Mouse (Mus musculus) heart, embryonic 13.5 days (tissue): ENCODE data around the gene Cds2. TPM values are rescaled to one million over a fixed set of nuclear protein-coding genes. Genes with fewer than 3 reads are reported as not detected.
A peak's percentile ranks its signal among the peaks of the same experiment; 100 is the strongest.

ENCODE experiments used
- ATAC-seq: fragments of 200-750 bp; cut with Nextera tagmentation; 2 replicates; pipeline ENCODE4 v1.8.0; 2017; ENCODE audit warnings: moderate TSS enrichment; ENCODE audit not compliant: insufficient number of reproducible peaks, low FRiP score, low TSS enrichment; ENCODE audit errors: extremely low read depth
- H3K27ac ChIP-seq: fragments of 300-500 bp; sonication (generic); replicated peaks from 2 replicates; pipeline ENCODE4 v1.5.1; 2015; ENCODE audit warnings: moderate library complexity, mild to moderate bottlenecking, inconsistent platforms
- H3K27me3 ChIP-seq: fragments of 300-500 bp; sonication (generic); replicated peaks from 2 replicates; pipeline ENCODE4 v1.6.1; 2015; ENCODE audit warnings: mild to moderate bottlenecking, inconsistent platforms
- H3K36me3 ChIP-seq: fragments of 300-500 bp; sonication (generic); 2 replicates; pipeline ENCODE4 v1.6.1; 2015; ENCODE audit warnings: mild to moderate bottlenecking, inconsistent platforms
- H3K4me1 ChIP-seq: fragments of 300-500 bp; sonication (generic); 2 replicates; pipeline ENCODE4 v1.6.1; 2015; ENCODE audit warnings: inconsistent platforms
- H3K4me2 ChIP-seq: fragments of 300-500 bp; sonication (generic); 2 replicates; pipeline ENCODE4 v1.6.1; 2015; ENCODE audit warnings: inconsistent platforms, mild to moderate bottlenecking, moderate library complexity
- H3K4me3 ChIP-seq: fragments of 300-500 bp; sonication (generic); 2 replicates; pipeline ENCODE4 v1.5.1; 2015; ENCODE audit warnings: moderate library complexity, mild to moderate bottlenecking, inconsistent platforms
- H3K9ac ChIP-seq: fragments of 300-500 bp; sonication (generic); 2 replicates; pipeline ENCODE4 v1.6.1; 2015; ENCODE audit warnings: inconsistent platforms, mild to moderate bottlenecking, moderate library complexity
- H3K9me3 ChIP-seq: fragments of 300-500 bp; sonication (generic); 2 replicates; pipeline ENCODE4 v1.6.1; 2016; ENCODE audit warnings: inconsistent platforms
- WGBS: fragments of 180-500 bp; shearing (Covaris S2); methylation state at CpG from one replicate; pipeline ENCODE4 v1.1.7; 2015; ENCODE audit warnings: mixed read lengths; 5-methylcytosine and 5-hydroxymethylcytosine counted together
- polyA plus RNA-seq: library from polyadenylated mRNA; unstranded; fragments of >200 nt; fragmentation: Nextera tagmentation; extraction: Ambion mirVana; gene quantifications from 2 replicates; pipeline ENCODE4 v1.2.1, GENCODE M21; 2015

The Cds2 gene
- polyA plus RNA-seq, 1 experiment from 2014 or later = 15.4 TPM

DNA sequence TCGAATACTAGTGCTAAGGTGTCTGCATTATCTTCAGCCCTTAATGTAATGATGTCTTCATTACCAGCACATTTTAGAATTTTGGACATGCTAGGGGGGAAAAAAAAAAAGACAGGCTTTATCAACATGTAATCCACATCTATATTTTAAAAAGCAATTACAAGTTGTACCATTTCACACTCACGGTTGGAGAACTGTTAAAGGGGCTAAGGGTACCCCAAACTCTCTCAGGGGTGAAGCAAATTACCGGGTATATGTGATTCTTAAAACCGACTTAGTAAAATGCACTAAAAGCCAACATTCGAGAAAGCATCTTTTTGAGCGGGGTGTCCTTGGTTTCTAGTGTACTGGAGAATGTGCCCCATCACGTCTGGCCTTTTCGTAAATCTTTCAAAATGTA is 11.0 kb upstream of the Cds2 start:
- Histone ChIP-seq H3K27me3 (no peaks in the 10 kb centered on the region), H3K9me3 (no peaks in the 10 kb centered on the region), H3K4me3 (peak overlapping the region; percentile 79), H3K4me2 (peak overlapping the region; percentile 88), H3K27ac (peak overlapping the region; percentile 90; the same call in 1 of the 2 replicates), H3K9ac (peak overlapping the region; percentile 87), H3K36me3 (peaks cover 34% of the 10 kb centered on the region), H3K4me1 (peaks cover 51% of the 10 kb centered on the region)
- no peak for ATAC-seq
- 9% methylated on average over 8 of the region's 8 CpGs for WGBS

GRCm38 (mm10) chr2:132252542-132253528 is 10.1 kb upstream of the Cds2 start, which contains the start of gene Pcna:
Gene Pcna, minus strand, starts transcription at chr2:132253314.
- Histone ChIP-seq H3K9me3 (no peaks in the 10 kb centered on the region), H3K36me3 (peaks cover 37% of the 10 kb centered on the region), H3K27ac (peak within 1 kb of the TSS; percentile 90), H3K4me1 (peaks cover 48% of the 10 kb centered on the region), H3K9ac (peak within 1 kb of the TSS; percentile 87), H3K27me3 (no peaks in the 10 kb centered on the region), H3K4me2 (peak within 1 kb of the TSS; percentile 88), H3K4me3 (peak within 1 kb of the TSS; percentile 79)
- peak; percentile 98 for ATAC-seq
- WGBS = under 1% methylated on average over 76 of the region's 79 CpGs

GRCm38 (mm10) chr2:132253603-132254002 is 9.3 kb upstream of the Cds2 start:
- Histone ChIP-seq H3K27me3 (no peaks in the 10 kb centered on the region), H3K4me3 (peak overlapping the region; percentile 79), H3K27ac (peak overlapping the region; percentile 90), H3K9ac (peak overlapping the region; percentile 82), H3K4me2 (peak overlapping the region; percentile 73), H3K36me3 (peaks cover 29% of the 10 kb centered on the region), H3K4me1 (peaks cover 41% of the 10 kb centered on the region), H3K9me3 (no peaks in the 10 kb centered on the region)
- 3% methylated on average over 7 of the region's 7 CpGs for WGBS
- ATAC-seq = no peak

DNA sequence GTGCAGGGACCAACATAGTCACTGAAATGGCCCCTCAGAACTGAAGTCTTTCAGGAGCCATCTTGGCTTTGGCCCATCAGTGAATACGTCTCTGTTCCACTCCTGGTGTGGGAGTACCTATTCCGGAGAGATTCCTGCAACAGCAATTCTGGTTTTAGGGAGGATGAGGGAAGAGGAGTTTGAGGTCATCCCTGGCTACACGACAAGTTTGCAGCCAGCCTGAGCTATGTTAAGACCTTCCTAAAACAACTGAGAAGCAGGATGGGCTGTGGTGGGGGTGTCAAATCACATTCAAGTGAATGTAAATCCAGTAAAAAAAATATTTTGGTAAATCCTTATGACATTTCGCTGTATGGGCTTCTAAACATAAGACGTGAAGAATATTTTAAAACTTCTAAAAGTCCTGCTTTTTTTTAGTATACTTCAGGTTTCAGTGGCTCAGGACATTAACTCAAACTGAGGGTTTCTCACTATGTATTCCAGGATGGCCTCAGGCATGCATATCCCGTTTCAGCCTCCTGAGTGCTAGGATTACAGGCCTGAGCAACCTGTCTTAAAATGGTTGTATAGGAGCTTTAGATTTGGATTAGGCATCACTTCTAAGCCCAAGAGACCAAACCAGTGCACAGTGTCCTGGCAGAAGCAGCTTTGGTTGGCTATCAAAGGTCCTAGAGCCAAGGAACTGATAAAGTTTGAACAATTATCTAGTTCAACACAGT is 5.4 kb upstream of the Cds2 start:
- Histone ChIP-seq H3K27ac (no peak overlapping the region), H3K4me3 (no peak overlapping the region), H3K4me2 (no peak overlapping the region), H3K9ac (no peak overlapping the region), H3K4me1 (peaks cover 11% of the 10 kb centered on the region), H3K36me3 (0 out of 2 replicates have a peak, but pooled peaks cover 3% of the 10 kb centered on the region), H3K9me3 (no peaks in the 10 kb centered on the region), H3K27me3 (no peaks in the 10 kb centered on the region)
- no peak for ATAC-seq
- WGBS = 82% methylated on average over 6 of the region's 6 CpGs

DNA sequence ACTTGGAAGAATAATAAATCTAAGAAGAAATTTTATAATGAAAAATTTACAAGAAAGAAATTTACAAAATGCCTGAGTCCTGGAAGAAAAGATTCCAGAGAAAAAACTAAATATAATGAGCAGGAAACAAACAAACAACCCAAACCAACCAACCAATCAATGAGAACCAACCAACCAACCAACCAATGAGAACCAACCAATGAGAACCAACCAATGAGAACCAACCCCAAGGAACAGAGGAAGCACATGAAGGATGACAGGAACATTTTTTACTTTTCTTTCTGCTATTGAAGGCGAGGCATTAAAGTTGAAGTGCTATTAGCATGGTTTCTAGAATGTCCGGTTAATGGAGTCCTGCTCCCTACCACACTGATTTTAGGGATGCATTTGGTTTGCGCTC is 2.3 kb upstream of the Cds2 start:
- H3K27me3 ChIP-seq = no peaks in the 10 kb centered on the region
- no peak overlapping the region for H3K27ac ChIP-seq
- no peak overlapping the region for H3K9ac ChIP-seq
- H3K4me1 ChIP-seq = peaks cover 20% of the 10 kb centered on the region
- 0 out of 2 replicates have a peak, but pooled peaks cover 3% of the 10 kb centered on the region for H3K36me3 ChIP-seq
- no peak overlapping the region for H3K4me2 ChIP-seq
- 85% methylated on average over 3 of the region's 3 CpGs for WGBS
- ATAC-seq = no peak
- H3K9me3 ChIP-seq = no peaks in the 10 kb centered on the region
- H3K4me3 ChIP-seq = no peak overlapping the region

GRCm38 (mm10) chr2:132262175-132262574 is 773 bp upstream of the Cds2 start:
- peak overlapping the region; percentile 67; the same call in 1 of the 2 replicates for H3K4me2 ChIP-seq
- H3K36me3 ChIP-seq = 0 out of 2 replicates have a peak, but pooled peaks cover under 1% of the 10 kb centered on the region
- H3K9ac ChIP-seq = no peak overlapping the region
- no peak for ATAC-seq
- H3K9me3 ChIP-seq = no peaks in the 10 kb centered on the region
- 69% methylated on average over 6 of the region's 6 CpGs for WGBS
- H3K27ac ChIP-seq = no peak overlapping the region
- H3K4me3 ChIP-seq = no peak overlapping the region
- H3K27me3 ChIP-seq = no peaks in the 10 kb centered on the region
- H3K4me1 ChIP-seq = peaks cover 29% of the 10 kb centered on the region

- Histone ChIP-seq H3K4me2 (peak overlapping the region; percentile 78), H3K4me1 (peaks cover 29% of the 10 kb centered on the region), H3K27me3 (no peaks in the 10 kb centered on the region), H3K4me3 (peak overlapping the region; percentile 92), H3K9ac (peak overlapping the region; percentile 95), H3K27ac (peak overlapping the region; percentile 82), H3K9me3 (no peaks in the 10 kb centered on the region), H3K36me3 (no peaks in the 10 kb centered on the region)
- 2% methylated on average over 47 of the region's 47 CpGs for WGBS
- no peak; the same call in 1 of the 2 replicates for ATAC-seq
Measured at GRCm38 (mm10) chr2:132263421-132264265, 695 bp downstream of the Cds2 start.

- H3K27ac ChIP-seq = 0 out of 2 replicates have a peak overlapping the region, but pooled peaks have one; percentile 12
- peak overlapping the region; percentile 92 for H3K4me3 ChIP-seq
- no peaks in the 10 kb centered on the region for H3K36me3 ChIP-seq
- H3K9ac ChIP-seq = peak overlapping the region; percentile 95
- no peaks in the 10 kb centered on the region for H3K27me3 ChIP-seq
- 24% methylated on average over 6 of the region's 6 CpGs for WGBS
- ATAC-seq = no peak
- H3K9me3 ChIP-seq = no peaks in the 10 kb centered on the region
- H3K4me2 ChIP-seq = peak overlapping the region; percentile 78
- H3K4me1 ChIP-seq = peaks cover 34% of the 10 kb centered on the region
Measured at GRCm38 (mm10) chr2:132264266-132264710, 1.3 kb downstream of the Cds2 start.

GRCm38 (mm10) chr2:132265196-132265595 is 2.2 kb downstream of the Cds2 start:
- Histone ChIP-seq H3K4me2 (no peak overlapping the region), H3K9me3 (no peaks in the 10 kb centered on the region), H3K4me3 (no peak overlapping the region), H3K27me3 (no peaks in the 10 kb centered on the region), H3K36me3 (no peaks in the 10 kb centered on the region), H3K4me1 (peaks cover 43% of the 10 kb centered on the region), H3K9ac (no peak overlapping the region), H3K27ac (no peak overlapping the region)
- ATAC-seq = no peak
- 80% methylated on average over 9 of the region's 9 CpGs for WGBS

- ATAC-seq = no peak
- no peak overlapping the region for H3K4me3 ChIP-seq
- H3K27me3 ChIP-seq = no peaks in the 10 kb centered on the region
- peaks cover 52% of the 10 kb centered on the region for H3K4me1 ChIP-seq
- no peak overlapping the region for H3K9ac ChIP-seq
- no peak overlapping the region for H3K4me2 ChIP-seq
- WGBS = 83% methylated on average over 3 of the region's 3 CpGs
- no peaks in the 10 kb centered on the region for H3K36me3 ChIP-seq
- no peaks in the 10 kb centered on the region for H3K9me3 ChIP-seq
- no peak overlapping the region for H3K27ac ChIP-seq
Measured at GRCm38 (mm10) chr2:132266086-132266485, 3.1 kb downstream of the Cds2 start.
